Mouse (Mus musculus): Measurements from ENCODE around the gene Eml6. TPM values are rescaled to one million over a fixed set of nuclear protein-coding genes. Genes with fewer than 3 reads are reported as not detected.
A peak's percentile ranks its signal among the peaks of the same experiment; 100 is the strongest.
"Not testable (repeated sequence)": the region's sequence is repeated elsewhere in the genome, so short reads cannot be mapped to it uniquely, and the experiment has no call there.

The Eml6 gene
- polyA plus RNA-seq, 1 experiment from 2014 or later = 1.1 TPM

GRCm38 (mm10) chr11:29826001-29826400 is 199.8 kb downstream of the Eml6 start:
- ATAC-seq (ENCODE audit: insufficient read depth, low FRiP score, low TSS enrichment) (no peak), DNase-seq (ENCODE audit: low spot score) (no peak)
- no peaks in the 10 kb centered on the region for H3K9me3 ChIP-seq (ENCODE audit: control insufficient read depth, low read length)
- no peak overlapping the region for H3K4me2 ChIP-seq (ENCODE audit: low read depth)
- peaks cover 12% of the 10 kb centered on the region for H3K27me3 ChIP-seq (ENCODE audit: control insufficient read depth, insufficient read depth, low read length)
- H3K36me3 ChIP-seq (ENCODE audit: control insufficient read depth, insufficient read depth, low read length) = no peaks in the 10 kb centered on the region
- H3K4me1 ChIP-seq (ENCODE audit: control insufficient read depth, insufficient read depth, low read length) = no peaks in the 10 kb centered on the region
- WGBS = 95% methylated on average over 1 of the region's 1 CpGs
- no peak overlapping the region for H3K9ac ChIP-seq (ENCODE audit: low read length)
- no peak overlapping the region for H3K27ac ChIP-seq (ENCODE audit: low read depth, low read length)
- H3K4me3 ChIP-seq (ENCODE audit: low read depth, low read length) = no peak overlapping the region

GRCm38 (mm10) chr11:29825271-29825718 is 200.5 kb downstream of the Eml6 start, which contains the start of gene 4931440F15Rik:
Gene 4931440F15Rik (minus strand): TSS chr11:29825668.
- not testable (repeated sequence) for H3K4me3 ChIP-seq (ENCODE audit: low read depth, low read length); H3K36me3 ChIP-seq (ENCODE audit: control insufficient read depth, insufficient read depth, low read length); H3K4me1 ChIP-seq (ENCODE audit: control insufficient read depth, insufficient read depth, low read length); ATAC-seq (ENCODE audit: insufficient read depth, low FRiP score, low TSS enrichment); H3K27ac ChIP-seq (ENCODE audit: low read depth, low read length); H3K9ac ChIP-seq (ENCODE audit: low read length); DNase-seq (ENCODE audit: low spot score); H3K9me3 ChIP-seq (ENCODE audit: control insufficient read depth, low read length)
- WGBS = 30% methylated on average over 21 of the region's 21 CpGs
- peak within 1 kb of the TSS; percentile 27 for H3K4me2 ChIP-seq (ENCODE audit: low read depth)
- H3K27me3 ChIP-seq (ENCODE audit: control insufficient read depth, insufficient read depth, low read length) = peaks cover 12% of the 10 kb centered on the region

- not testable (repeated sequence) for H3K9ac ChIP-seq (ENCODE audit: low read length); H3K9me3 ChIP-seq (ENCODE audit: control insufficient read depth, low read length); DNase-seq (ENCODE audit: low spot score); H3K36me3 ChIP-seq (ENCODE audit: control insufficient read depth, insufficient read depth, low read length); H3K4me3 ChIP-seq (ENCODE audit: low read depth, low read length); H3K4me1 ChIP-seq (ENCODE audit: control insufficient read depth, insufficient read depth, low read length); H3K27ac ChIP-seq (ENCODE audit: low read depth, low read length); ATAC-seq (ENCODE audit: insufficient read depth, low FRiP score, low TSS enrichment)
- peaks cover 12% of the 10 kb centered on the region for H3K27me3 ChIP-seq (ENCODE audit: control insufficient read depth, insufficient read depth, low read length)
- peak overlapping the region; percentile 27 for H3K4me2 ChIP-seq (ENCODE audit: low read depth)
- 15% methylated on average over 46 of the region's 62 CpGs for WGBS
Measured at GRCm38 (mm10) chr11:29824474-29825270, 201.2 kb downstream of the Eml6 start.

- Histone ChIP-seq H3K36me3 (ENCODE audit: control insufficient read depth, insufficient read depth, low read length) (no peaks in the 10 kb centered on the region), H3K9ac (ENCODE audit: low read length) (no peak overlapping the region), H3K4me1 (ENCODE audit: control insufficient read depth, insufficient read depth, low read length) (no peaks in the 10 kb centered on the region), H3K27me3 (ENCODE audit: control insufficient read depth, insufficient read depth, low read length) (peaks cover 12% of the 10 kb centered on the region), H3K4me2 (ENCODE audit: low read depth) (no peak overlapping the region), H3K9me3 (ENCODE audit: control insufficient read depth, low read length) (no peaks in the 10 kb centered on the region), H3K4me3 (ENCODE audit: low read depth, low read length) (no peak overlapping the region), H3K27ac (ENCODE audit: low read depth, low read length) (no peak overlapping the region)
- no peak for ATAC-seq (ENCODE audit: insufficient read depth, low FRiP score, low TSS enrichment)
- DNase-seq (ENCODE audit: low spot score) = no peak
- 82% methylated on average over 2 of the region's 2 CpGs for WGBS
Measured at GRCm38 (mm10) chr11:29823141-29823540, 202.7 kb downstream of the Eml6 start.

- H3K27me3 ChIP-seq (ENCODE audit: control insufficient read depth, insufficient read depth, low read length) = no peaks in the 10 kb centered on the region
- no peaks in the 10 kb centered on the region for H3K9me3 ChIP-seq (ENCODE audit: control insufficient read depth, low read length)
- H3K4me3 ChIP-seq (ENCODE audit: low read depth, low read length) = no peak overlapping the region
- DNase-seq (ENCODE audit: low spot score) (no peak), ATAC-seq (ENCODE audit: insufficient read depth, low FRiP score, low TSS enrichment) (no peak)
- no peak overlapping the region for H3K9ac ChIP-seq (ENCODE audit: low read length)
- no peak overlapping the region for H3K4me2 ChIP-seq (ENCODE audit: low read depth)
- H3K4me1 ChIP-seq (ENCODE audit: control insufficient read depth, insufficient read depth, low read length) = no peaks in the 10 kb centered on the region
- no peaks in the 10 kb centered on the region for H3K36me3 ChIP-seq (ENCODE audit: control insufficient read depth, insufficient read depth, low read length)
- H3K27ac ChIP-seq (ENCODE audit: low read depth, low read length) = no peak overlapping the region
Measured at GRCm38 (mm10) chr11:29815670-29816069, 210.2 kb downstream of the Eml6 start.

GRCm38 (mm10) chr11:29815261-29815660 is 210.6 kb downstream of the Eml6 start:
- WGBS = 89% methylated on average over 3 of the region's 3 CpGs

GRCm38 (mm10) chr11:29813267-29813666 is 212.6 kb downstream of the Eml6 start:
- Histone ChIP-seq H3K9me3 (ENCODE audit: control insufficient read depth, low read length) (no peaks in the 10 kb centered on the region), H3K36me3 (ENCODE audit: control insufficient read depth, insufficient read depth, low read length) (no peaks in the 10 kb centered on the region), H3K27ac (ENCODE audit: low read depth, low read length) (no peak overlapping the region), H3K4me3 (ENCODE audit: low read depth, low read length) (no peak overlapping the region), H3K4me2 (ENCODE audit: low read depth) (no peak overlapping the region), H3K27me3 (ENCODE audit: control insufficient read depth, insufficient read depth, low read length) (no peaks in the 10 kb centered on the region), H3K4me1 (ENCODE audit: control insufficient read depth, insufficient read depth, low read length) (no peaks in the 10 kb centered on the region), H3K9ac (ENCODE audit: low read length) (no peak overlapping the region)
- ATAC-seq (ENCODE audit: insufficient read depth, low FRiP score, low TSS enrichment) (no peak), DNase-seq (ENCODE audit: low spot score) (no peak)
- 75% methylated on average over 1 of the region's 1 CpGs for WGBS

More at GRCm38 (mm10) chr11:29815261-29815660, 210.6 kb downstream of the Eml6 start:
- Histone ChIP-seq H3K36me3 (ENCODE audit: control insufficient read depth, insufficient read depth, low read length) (no peaks in the 10 kb centered on the region), H3K27ac (ENCODE audit: low read depth, low read length) (no peak overlapping the region), H3K9me3 (ENCODE audit: control insufficient read depth, low read length) (no peaks in the 10 kb centered on the region), H3K27me3 (ENCODE audit: control insufficient read depth, insufficient read depth, low read length) (no peaks in the 10 kb centered on the region), H3K4me2 (ENCODE audit: low read depth) (no peak overlapping the region), H3K9ac (ENCODE audit: low read length) (no peak overlapping the region), H3K4me3 (ENCODE audit: low read depth, low read length) (no peak overlapping the region), H3K4me1 (ENCODE audit: control insufficient read depth, insufficient read depth, low read length) (no peaks in the 10 kb centered on the region)
- ATAC-seq (ENCODE audit: insufficient read depth, low FRiP score, low TSS enrichment) = no peak
- DNase-seq (ENCODE audit: low spot score) = no peak

- Histone ChIP-seq H3K9me3 (ENCODE audit: control insufficient read depth, low read length) (no peaks in the 10 kb centered on the region), H3K9ac (ENCODE audit: low read length) (no peak overlapping the region), H3K27ac (ENCODE audit: low read depth, low read length) (no peak overlapping the region), H3K4me3 (ENCODE audit: low read depth, low read length) (no peak overlapping the region), H3K36me3 (ENCODE audit: control insufficient read depth, insufficient read depth, low read length) (no peaks in the 10 kb centered on the region), H3K4me2 (ENCODE audit: low read depth) (no peak overlapping the region), H3K27me3 (ENCODE audit: control insufficient read depth, insufficient read depth, low read length) (no peaks in the 10 kb centered on the region), H3K4me1 (ENCODE audit: control insufficient read depth, insufficient read depth, low read length) (no peaks in the 10 kb centered on the region)
- ATAC-seq (ENCODE audit: insufficient read depth, low FRiP score, low TSS enrichment) = no peak
- 79% methylated on average over 3 of the region's 3 CpGs for WGBS
- no peak for DNase-seq (ENCODE audit: low spot score)
Measured at GRCm38 (mm10) chr11:29812475-29812874, 213.4 kb downstream of the Eml6 start.

GRCm38 (mm10) chr11:29810324-29810723 is 215.5 kb downstream of the Eml6 start:
- H3K36me3 ChIP-seq (ENCODE audit: control insufficient read depth, insufficient read depth, low read length) = no peaks in the 10 kb centered on the region
- H3K9me3 ChIP-seq (ENCODE audit: control insufficient read depth, low read length) = no peaks in the 10 kb centered on the region
- H3K27ac ChIP-seq (ENCODE audit: low read depth, low read length) = no peak overlapping the region
- no peaks in the 10 kb centered on the region for H3K4me1 ChIP-seq (ENCODE audit: control insufficient read depth, insufficient read depth, low read length)
- ATAC-seq (ENCODE audit: insufficient read depth, low FRiP score, low TSS enrichment) = no peak
- no peak for DNase-seq (ENCODE audit: low spot score)
- WGBS = 80% methylated on average over 3 of the region's 3 CpGs
- no peak overlapping the region for H3K4me3 ChIP-seq (ENCODE audit: low read depth, low read length)
- H3K4me2 ChIP-seq (ENCODE audit: low read depth) = no peak overlapping the region
- H3K27me3 ChIP-seq (ENCODE audit: control insufficient read depth, insufficient read depth, low read length) = no peaks in the 10 kb centered on the region
- no peak overlapping the region for H3K9ac ChIP-seq (ENCODE audit: low read length)
